Mouse (Mus musculus): ENCODE measurements around the gene Fhl3. TPM values are rescaled to one million over a fixed set of nuclear protein-coding genes. Genes with fewer than 3 reads are reported as not detected.
A peak's percentile ranks its signal among the peaks of the same experiment; 100 is the strongest.

The Fhl3 gene
- total RNA-seq, 1 experiment from 2014 or later: 5.3 TPM

DNA sequence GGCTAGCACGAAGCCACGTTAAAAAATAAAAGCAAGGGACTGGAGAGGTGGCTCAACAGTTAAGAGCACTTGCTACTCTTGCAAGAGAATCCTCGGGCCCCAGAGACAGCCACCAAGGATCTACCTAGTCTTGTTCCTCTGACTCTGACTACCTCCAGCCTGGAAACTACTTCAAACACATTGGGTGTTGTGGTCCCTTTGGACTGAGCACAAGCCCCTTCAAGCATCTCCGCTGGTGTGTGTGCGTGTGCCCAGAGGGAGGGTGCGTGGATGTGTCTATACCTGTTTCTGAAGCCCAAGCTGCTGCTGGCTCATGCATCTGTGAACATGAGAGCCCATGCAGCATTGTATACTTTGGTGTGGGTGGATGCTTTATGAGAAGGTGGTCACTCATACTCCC lies 24.5 kb upstream of the Fhl3 start:
- no peak for ATAC-seq (replicated peaks; ENCODE audit: low read depth, poor library complexity, severe bottlenecking)

DNA sequence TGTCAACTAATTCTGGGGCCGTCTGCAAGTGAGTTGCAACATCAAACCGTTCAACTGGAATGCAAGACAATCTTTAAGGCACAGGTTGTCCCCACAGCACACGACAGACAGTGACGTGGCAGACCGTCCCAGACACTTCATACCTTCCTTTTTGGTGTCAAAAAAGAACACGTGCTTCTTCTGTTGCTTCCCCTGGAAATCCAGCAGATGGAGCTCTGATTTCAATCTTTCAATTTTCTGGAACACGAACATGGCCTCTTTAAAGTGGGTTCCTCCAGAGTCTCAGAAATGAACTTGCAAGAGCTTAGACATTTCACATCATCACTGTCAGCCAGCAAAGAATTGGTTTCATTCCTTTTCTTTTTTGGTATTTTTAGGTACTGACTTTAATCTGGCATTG lies 18.2 kb upstream of the Fhl3 start:
- ATAC-seq (replicated peaks; ENCODE audit: low read depth, poor library complexity, severe bottlenecking): 0 out of 2 replicates have a peak, but pooled peaks have one; percentile 29

DNA sequence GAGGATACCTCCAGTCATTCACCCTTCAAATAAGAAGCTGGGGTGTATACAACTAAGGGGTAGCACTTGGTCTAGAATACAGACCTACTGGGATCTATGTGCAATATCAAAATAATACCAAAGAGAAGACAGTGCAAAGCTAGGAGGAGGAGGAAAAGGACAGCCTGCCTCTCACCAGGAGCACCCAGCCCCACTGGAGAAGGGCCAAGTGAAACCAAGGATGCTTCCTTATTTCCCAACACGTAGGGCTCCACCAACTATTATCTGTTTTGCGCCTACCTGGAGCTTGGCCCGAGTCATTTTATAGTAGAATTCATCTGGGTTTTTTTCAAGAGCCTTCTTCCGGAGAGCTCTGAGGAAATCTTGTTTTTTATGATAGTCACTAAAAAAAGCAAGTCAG lies 17.0 kb upstream of the Fhl3 start:
- ATAC-seq (replicated peaks; ENCODE audit: low read depth, poor library complexity, severe bottlenecking): no peak

DNA sequence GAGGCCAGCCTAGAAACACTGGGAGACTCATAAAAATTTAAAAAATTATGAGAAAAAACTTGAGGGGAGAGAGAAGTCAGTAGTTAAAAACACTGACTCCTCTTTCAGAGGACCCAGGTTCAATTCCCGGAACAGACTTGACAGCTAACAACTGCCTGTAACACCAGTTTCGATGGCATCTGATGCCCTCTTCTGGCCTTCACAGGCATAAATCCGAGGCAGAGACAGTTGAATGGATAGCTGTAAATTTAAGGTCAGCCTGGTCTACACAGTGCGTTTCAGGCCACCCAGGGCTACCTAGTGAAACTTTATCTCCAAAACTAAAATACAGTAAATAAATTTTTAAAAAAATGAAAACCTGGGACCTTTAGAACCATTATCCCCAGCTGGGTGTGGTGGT lies 15.5 kb upstream of the Fhl3 start:
- no peak for ATAC-seq (replicated peaks; ENCODE audit: low read depth, poor library complexity, severe bottlenecking)

DNA sequence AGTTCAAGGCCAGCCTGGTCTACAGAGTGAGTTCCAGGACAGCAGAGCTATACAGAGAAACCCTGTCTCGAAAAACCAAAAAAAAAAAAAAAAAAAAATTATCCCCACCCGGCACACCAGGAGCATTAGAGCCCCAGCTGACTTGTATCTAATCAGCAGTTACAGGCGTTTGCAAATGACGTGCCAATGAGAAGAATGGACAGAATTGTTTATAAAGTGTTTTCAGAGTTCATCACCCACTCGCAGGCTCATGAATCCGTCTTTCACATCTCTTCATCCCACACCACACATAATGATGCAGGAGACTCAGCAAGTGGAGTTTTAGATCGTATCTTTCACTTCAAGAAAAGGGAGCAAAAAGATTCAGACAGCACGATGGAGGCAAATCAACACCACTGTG lies 15.0 kb upstream of the Fhl3 start:
- ATAC-seq (replicated peaks; ENCODE audit: low read depth, poor library complexity, severe bottlenecking): no peak

DNA sequence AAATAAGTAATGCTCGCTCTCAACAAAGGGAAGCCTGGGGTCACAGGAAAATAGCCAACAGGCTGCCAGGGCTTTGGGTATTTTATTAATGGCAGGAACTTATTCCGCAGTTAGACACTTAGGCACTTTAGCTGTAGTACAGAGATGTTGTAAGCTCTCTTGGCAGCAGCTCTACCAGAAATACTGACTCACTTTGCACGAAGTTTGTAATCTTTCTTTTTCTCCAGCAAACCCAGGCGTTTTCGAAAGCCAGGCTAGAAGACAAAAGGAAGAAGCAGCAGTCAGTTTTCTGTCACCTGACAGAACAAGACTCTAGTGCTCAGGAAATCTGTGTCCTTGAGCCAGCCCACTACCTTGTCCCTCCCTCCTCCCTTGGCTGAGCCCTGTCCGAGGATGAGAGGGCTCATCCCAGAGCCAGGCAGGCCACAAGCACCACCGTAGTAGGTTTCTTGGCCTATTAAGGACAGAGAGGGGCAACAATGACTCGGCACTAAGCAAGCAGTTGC lies 14.6 kb upstream of the Fhl3 start:
- no peak for ATAC-seq (replicated peaks; ENCODE audit: low read depth, poor library complexity, severe bottlenecking)

DNA sequence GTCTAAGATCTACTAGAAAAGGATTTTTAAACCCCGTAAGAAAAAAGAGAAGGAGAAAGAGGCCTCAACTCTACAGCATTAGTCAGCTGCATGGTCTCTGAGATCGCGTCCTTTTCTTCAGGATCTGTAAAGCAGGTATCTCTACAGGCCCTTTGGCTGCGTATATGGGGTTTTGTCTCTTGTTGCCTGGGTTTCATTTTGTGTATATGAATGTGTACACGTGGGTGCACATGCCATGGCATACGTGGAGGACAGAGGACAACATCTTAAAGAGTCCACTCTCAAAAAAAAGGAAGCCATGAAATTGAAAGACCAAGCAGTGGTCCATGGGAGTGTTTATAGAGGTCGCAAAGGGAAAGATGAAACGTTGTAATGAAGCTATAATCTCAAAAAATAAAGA lies 9.0 kb upstream of the Fhl3 start:
- no peak for ATAC-seq (replicated peaks; ENCODE audit: low read depth, poor library complexity, severe bottlenecking)

DNA sequence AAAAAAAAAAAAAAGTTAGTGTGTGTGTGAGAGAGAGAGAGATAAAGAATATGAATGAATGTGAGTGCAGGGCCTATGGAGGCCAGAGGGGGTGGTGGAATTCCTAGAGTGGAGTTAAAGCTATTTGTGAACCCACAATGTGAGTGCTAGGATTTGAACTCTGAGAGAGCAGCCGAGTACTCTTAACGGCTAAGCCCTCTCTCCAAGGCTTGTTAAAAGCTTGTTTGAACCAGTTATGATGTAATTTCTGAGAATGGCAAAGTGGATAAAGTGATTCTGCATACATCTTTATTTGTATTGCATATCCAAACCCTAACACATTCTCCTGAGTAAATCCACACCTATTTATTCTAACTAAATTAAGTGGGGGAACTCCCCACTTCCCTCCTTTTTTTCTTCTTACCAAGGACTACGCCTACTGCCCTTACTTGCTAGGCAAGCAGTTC lies 8.1 kb upstream of the Fhl3 start:
- no peak for ATAC-seq (replicated peaks; ENCODE audit: low read depth, poor library complexity, severe bottlenecking)

DNA sequence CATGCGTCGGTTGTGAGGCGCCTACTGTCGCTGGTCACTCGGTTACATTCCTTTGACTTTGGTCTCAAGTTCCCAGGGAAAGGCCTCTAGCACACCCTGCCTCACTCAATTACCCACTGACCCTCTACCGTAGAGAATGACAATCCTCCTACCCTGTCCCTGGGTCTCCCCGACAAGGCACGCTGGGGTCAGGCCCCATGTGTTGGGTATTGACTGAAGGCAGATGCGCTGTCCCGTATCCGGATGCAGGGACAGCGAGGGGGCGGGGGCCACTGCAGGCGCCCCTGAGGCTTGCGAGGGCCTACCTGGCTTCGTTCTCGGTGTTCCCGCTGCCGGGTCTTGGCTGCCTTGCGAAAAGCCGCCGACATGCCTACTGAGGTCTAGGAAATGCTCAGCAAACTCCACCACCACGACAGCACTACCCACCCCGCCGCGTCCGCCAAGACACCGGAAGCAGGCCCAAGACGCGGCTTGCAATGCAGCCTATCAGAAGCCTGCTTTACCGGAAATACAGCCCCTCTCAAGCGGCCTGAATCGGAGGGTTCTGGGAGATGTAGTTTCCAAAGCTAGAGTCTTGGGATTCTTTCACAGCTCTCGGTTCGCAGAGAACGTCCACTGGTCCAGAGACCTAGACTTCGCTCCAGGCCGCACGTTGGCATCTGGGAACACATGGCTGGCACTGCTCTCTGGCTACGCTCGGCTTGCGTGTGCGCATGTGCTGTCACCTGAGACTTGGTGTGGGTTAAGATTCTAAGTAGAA lies 7.2 kb upstream of the Fhl3 start, which contains the start of gene Utp11:
Utp11 (minus strand) TSS at position 466 of the 760 bp plus-strand sequence.
- ATAC-seq (replicated peaks; ENCODE audit: low read depth, poor library complexity, severe bottlenecking): peak; percentile 91

DNA sequence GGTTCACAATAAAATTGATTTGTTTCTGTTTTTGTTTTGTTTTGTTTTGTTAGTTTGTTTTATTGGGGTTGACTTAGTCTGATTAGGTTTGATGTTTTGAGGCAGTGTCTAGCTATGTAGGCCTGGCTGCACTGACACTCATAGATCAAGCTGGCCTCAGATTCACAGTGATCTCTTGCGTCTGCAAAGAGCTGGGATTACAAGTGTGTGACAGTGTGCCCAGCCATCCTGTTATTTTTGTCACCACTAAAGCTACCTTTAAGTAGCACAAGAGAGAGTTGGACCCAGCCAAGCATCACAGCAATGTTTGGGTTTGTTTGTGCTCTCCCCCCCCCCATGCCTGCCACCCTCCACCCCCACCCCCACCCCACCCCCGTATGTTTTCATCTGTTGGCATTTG lies 5.9 kb upstream of the Fhl3 start:
- ATAC-seq (replicated peaks; ENCODE audit: low read depth, poor library complexity, severe bottlenecking): no peak

DNA sequence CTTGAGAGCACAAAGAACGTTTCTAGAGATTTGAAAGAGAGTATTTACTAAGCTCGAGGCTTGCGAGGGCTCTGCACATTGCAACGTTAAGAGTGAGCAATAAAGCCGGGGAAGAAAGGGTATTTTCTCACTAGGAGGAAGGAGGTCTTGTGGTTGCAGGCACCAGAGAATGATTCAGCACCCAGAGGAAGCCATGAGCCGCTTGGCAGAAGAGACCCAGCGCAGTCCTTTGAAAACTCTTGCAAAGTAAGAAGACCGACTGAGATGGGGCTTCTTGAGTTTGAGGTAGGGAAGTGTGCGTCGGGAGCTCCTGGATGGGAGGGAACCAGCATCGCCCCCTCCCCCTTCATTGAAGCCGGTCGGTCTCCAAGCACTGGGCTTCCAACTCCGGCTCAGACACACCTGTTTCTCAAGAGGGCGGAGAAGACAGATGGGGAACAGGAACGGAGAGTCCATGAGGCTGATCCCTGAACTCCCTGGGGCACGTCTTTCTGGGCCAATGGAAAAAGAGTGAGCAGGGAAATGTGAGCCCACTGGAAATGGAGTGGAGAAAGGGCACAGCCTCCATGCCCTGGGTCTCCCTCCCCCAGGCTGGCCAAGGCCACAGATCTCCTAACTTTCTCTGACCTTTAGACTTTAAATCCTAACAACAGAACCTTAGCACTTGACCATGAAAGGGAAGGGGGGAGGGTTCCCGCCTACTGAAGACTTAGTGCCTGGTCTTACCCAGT lies 4.5 kb upstream of the Fhl3 start:
- peak; percentile 42 for ATAC-seq (replicated peaks; ENCODE audit: low read depth, poor library complexity, severe bottlenecking)

DNA sequence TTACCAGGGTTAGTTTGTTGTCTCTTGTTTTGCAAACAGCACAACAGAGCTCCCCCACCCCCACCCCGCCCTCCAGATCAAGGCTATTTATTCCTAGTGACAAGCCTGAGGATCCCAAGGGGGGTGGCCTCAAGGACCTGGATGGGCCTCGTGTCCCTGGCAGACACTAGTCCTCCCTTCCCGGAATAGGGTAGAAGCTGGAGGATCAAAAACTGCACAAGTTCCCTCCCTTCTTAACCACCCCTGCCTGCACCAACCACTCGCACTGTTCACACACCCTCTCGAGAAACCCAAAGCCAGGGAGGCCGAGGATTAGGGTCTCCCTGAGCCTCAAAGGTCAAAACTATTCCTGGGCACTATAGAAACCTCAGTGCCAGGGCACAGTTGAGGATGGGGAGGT lies 710 bp upstream of the Fhl3 start:
- ATAC-seq (replicated peaks; ENCODE audit: low read depth, poor library complexity, severe bottlenecking): no peak

DNA sequence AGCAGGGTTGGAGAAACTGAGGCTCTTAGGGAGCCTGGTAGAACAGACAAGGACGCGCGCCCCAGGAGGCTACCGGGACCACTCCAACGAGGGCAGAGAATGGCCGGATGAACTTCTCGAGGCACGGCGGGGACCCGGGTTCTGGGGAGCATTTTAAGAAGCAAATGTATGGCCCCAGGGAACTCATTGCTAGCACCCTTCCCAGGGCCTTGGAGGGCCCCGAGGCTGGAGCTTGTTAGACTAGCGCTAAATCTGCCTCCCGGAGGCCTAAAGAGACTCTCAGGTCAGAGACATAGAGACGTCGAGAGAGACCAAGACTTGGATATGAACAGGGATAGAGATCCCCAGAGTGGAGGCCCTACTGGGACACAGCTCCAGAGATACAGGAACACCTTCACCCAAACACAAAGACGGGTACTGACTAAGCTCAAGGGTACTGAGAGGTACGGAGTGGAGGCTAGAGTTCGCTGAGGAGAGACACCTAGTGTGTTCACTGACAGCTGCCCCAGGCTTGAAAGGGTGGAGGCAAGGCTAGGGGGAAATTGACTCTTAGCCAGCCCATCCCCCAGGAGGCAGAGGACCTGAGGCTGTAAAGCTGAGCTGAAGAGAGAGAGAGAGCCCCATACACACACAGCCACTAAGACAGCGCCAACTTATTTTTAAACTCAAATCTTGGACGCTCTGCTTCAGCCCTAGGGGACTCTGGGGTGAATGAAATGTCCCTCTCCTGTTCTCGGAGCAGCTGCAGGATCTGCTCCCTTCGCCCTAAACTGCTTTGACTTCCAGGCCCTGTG lies 748 bp downstream of the Fhl3 start:
- no peak; the same call in 1 of the 2 replicates for ATAC-seq (replicated peaks; ENCODE audit: low read depth, poor library complexity, severe bottlenecking)

DNA sequence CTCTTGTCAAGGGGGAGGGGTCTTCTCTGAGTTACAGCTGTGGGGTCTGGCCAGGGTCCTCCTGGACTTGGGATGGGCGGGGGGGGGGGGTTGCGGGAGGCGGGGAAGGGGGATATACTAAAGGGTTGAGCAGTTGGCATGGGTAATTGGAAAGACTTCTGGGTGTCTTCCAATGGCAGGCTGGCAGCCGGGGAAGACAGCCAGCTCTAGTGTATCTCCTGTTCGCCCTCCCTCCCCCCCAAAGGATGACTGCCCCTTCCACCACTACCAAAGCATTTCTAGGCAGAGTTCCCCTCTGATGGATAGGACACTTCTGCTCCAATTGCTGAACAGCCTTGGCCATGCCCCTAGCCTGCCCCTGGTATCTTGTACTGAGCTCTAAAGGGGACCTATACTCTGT lies 1.4 kb downstream of the Fhl3 start:
- no peak for ATAC-seq (replicated peaks; ENCODE audit: low read depth, poor library complexity, severe bottlenecking)

DNA sequence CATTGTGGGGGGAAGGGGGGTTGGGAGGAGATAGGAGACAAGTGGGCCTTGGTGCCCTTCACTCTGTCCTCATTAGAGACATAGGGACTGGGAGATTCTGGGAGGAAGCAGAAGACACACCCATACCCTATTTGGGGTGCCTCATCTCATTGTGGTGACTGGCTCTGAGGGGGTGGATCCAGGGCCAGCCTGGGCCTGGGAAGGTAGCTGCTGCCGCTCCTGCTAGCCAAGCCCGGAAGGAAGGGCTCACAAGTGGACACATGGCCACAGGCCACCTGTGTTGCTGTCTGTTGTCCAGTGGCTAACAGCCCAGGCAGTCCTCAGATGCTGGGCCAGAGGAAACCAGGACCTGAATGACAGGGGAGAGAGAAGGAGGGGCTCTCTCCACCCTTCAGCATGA lies 2.9 kb downstream of the Fhl3 start:
- ATAC-seq (replicated peaks; ENCODE audit: low read depth, poor library complexity, severe bottlenecking): peak; percentile 26; the same call in 1 of the 2 replicates

DNA sequence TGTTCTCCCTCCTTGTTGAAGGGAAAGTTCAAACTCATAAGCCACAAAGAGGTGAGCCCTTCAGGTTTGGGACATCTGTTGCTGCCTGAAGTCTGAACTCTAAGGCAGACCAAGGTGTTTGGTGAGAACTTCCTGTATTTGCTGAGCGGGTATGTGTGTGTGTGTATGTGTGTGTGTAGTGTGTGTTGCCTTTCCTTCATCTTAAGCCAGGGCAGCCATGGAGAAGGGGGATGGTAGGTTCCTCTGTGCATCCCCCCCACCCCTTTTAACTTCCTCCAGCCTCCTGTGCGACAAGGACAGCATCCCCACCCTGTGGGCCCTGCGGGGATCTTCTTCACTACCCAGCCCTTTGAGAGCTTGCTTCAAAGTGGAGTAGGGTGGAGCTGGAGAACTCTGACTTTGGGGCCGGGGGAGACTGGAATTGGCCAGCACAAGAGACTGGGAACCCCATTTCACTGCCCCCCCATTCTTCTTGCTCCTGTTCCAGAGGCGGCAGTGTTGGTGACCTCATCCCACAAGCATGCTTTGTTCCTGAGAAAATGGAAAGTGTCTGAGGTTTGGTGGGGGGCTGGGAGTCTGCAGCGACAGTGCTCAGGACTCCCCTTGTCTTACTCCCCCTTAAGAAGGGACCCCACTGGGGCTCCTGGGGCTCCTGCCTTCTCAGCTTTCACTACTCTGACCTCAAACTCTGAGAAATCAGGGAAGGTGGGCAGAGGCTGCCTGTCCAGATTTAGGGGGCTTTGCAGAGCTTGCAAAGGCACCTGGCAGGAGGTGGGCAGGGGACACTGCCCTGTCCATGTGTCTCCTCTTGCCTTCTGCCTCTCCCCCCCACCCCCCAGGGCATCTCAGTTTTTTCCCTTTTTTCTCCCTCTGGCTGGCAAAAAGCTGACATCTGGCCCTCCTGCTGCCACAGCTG lies 3.6 kb downstream of the Fhl3 start:
- ATAC-seq (replicated peaks; ENCODE audit: low read depth, poor library complexity, severe bottlenecking): no peak

DNA sequence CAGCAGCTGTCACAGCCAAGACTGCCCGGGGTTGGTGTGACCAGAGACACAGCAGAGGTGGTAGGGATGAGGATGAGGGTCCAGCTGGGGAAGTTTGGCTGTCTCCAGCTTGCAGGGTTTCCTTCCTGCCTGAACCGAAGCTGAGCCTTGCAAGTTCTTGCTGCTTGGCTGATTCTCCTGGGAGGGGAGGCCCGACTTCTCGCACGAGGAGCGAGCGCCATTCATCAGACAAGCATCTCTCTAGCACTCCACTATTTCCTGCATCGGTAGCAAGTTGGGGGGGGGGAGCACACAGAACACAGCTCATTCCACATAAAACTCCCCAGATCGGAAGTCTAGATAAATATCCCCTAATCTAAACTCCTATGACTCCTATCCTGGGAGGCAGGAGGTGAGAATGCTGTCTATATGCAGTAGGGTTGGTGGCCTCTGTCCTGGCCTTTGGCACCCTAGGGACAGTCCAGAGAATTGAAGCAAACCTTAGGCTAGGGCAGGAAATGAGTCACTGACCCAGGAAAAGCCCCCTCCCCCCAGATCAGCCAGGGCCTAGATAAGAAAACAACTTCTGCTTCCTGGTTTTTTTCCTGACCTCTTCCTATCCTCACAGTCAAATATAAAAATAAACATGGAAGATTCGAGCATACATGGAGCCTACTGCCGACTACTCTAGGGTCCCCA lies 4.4 kb downstream of the Fhl3 start:
- ATAC-seq (replicated peaks; ENCODE audit: low read depth, poor library complexity, severe bottlenecking): peak; percentile 17

DNA sequence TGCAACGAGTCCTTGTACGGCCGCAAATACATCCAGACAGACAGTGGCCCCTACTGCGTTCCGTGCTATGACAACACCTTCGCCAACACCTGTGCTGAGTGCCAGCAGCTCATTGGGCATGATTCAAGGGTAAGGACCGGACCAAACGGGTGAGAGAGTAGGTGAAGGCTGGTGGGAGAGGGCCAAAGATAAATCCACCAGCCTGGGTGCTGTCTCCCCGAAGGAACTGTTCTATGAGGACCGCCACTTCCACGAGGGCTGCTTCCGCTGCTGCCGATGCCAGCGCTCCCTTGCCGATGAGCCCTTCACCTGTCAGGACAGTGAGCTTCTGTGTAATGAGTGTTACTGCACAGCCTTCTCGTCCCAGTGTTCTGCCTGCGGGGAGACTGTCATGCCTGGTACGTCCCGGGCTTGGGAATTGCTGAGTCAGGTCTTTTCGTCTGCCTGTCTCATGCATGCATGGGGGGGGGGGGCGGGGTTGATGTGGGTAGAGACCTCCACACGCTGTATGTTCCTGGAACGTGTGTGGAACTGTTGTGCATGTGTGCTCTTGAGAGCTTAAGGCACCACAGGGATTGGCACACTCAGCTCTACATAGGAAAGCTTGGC lies 5.3 kb downstream of the Fhl3 start:
- no peak for ATAC-seq (replicated peaks; ENCODE audit: low read depth, poor library complexity, severe bottlenecking)

All from common myeloid progenitor, adult 5-6 weeks (primary cell).